Mouse (Mus musculus): ENCODE measurements around the gene Sema4b.

Sema4b gene

DNA sequence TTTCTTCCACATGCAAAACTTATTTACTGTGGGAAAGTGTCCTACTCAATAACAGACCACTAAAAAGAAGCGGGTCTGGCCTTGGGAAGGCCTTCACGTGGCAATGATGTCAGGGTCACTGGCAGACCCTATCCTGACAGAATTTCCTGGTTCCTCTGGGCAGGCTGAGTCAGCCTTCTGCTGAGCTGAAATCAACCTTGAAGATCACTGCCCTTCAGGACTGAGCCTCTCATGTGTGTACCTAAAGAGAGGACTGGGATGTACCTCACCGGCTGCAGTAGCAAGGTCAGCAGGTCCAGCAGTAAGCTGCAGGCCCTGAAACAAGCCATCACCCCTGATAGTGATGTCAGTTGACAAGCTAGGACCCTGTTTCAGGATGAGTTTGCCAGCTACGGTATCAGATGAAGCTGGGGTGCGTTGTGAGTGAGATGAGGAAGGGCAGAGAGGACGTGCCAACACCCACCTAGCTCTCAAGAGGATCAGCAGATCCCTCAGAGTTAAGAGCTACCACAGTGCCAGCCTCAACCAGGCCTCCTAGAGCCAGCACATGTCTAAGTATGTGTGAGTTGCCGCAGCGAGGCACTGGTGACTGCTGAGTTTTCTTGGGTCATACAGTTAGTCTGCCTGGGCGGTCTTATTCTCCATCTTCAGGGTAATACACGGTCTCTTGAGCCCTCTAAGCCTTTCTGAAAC lies 8.5 kb upstream of the Sema4b start:
- DNase-seq = peak in 1 of 2 experiments; percentile 53

DNA sequence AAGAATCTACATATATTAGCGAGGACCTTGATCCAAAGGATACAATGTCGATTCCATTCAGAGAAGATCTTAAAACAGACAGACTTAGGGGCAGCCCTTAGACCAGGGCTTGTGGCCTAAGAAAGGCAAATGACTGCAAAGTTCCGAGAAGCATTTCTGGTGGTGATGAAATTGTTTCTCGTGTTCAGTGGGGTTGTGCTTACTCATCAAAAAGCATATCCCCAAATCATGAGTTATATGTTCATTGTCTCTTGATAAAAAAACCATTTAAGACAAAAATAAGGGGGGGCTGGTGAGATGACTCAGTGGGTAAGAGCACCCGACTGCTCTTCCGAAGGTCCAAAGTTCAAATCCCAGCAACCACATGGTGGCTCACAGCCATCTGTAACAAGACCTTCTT lies 7.3 kb upstream of the Sema4b start:
- DNase-seq = no peak

GRCm38 (mm10) chr7:80179790-80180189 lies 6.9 kb upstream of the Sema4b start:
- DNase-seq = no peak

DNA sequence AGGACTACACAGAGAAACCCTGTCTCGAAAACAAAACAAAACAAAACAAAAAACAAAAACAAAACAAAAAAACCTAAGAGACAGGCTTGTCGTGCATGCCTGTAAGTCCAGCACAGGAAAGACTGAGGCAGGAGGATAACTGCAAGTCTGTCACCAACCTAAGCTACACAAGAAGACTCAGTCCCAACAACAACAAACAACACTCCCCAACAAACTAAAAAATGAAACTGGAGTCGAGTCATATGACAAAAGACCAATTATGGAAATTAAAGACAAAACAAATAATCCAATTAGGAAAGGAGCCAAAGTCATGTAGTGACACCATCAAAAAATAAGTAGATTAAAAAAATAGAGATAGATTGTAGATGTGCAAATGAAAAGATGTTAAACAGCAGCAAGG lies 6.4 kb upstream of the Sema4b start:
- DNase-seq = no peak

DNA sequence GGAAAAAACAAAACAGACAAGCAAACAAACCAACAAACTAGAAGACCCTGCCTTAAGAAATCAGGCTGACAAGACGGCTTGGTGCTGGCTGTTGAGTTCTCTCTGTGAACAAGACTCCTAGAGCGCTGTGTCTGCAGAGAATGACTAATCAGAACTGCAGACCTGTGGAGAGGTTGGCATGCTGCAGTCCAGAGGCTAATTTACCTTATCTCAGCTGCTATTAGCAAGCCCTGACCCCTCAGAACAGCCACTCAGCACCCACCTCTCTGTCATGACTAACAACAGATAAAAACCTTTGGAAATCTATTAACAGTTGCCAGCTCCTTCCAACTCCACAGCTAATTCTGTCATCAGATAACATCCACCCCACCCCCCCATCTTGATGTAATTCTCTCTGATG lies 5.6 kb upstream of the Sema4b start:
- no peak for DNase-seq

DNA sequence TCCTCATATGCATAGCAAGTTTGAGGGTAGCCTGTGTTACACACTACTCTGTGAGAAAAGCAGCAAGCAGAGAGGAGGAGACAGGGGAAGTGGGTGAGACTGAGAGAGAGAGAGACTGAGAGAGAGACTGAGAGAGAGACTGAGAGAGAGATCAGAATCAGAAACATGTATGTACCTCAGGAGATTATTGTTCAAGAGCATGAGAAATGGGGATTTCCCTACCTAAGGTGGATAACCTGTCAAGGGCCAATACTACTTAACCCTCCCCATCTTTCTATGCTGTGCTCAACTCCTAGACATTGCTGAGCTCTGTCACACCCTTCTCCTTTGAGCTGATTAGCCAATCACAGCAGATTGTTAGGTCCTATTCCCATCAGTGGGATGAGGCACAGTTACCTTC lies 4.5 kb upstream of the Sema4b start:
- DNase-seq = no peak

DNA sequence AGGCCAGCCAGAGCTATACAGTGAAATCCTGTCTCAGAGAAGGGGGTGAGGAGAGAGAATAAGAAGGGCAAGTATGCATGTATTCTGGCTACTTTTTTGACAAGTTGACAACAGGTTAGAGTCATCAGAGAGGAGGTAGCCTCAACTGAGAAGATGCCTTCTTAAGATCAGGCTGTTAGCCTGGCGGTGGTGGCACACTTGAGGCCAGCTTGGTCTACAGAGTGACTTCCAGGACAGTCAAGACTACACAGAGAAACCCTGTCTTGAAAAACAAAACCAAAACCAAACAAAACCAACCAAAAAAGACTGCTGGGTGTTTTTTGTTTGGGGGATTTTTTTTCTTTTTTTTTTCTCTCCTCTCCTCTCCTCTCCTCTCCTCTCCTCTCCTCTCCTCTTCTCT lies 3.2 kb upstream of the Sema4b start:
- DNase-seq = no peak

DNA sequence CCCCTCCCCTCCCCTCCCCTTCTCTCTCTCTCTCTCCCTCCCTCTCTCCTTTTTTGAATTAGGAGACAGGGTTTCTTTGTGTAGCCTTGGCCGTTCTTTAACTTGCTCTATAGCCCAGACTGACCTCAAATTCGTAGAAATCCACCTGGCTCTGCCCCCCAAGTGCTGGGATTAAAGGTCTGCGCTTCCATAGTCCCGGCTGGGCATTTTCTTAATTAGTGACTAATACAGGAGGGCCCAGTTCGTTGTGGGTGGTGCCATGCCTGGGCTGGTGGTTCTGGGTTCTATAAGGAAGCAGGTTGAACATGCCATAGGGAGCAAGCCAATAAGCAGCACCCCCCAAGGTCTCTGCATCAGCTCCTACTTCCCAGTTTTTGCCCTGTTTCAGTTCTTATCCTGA lies 2.7 kb upstream of the Sema4b start:
- peak; percentile 44 to 70 for DNase-seq

- no peak for DNase-seq
Measured at GRCm38 (mm10) chr7:80184551-80184950, 2.1 kb upstream of the Sema4b start.

- DNase-seq = peak in 1 of 2 experiments; percentile 30
Measured at GRCm38 (mm10) chr7:80184968-80185367, 1.7 kb upstream of the Sema4b start.

DNA sequence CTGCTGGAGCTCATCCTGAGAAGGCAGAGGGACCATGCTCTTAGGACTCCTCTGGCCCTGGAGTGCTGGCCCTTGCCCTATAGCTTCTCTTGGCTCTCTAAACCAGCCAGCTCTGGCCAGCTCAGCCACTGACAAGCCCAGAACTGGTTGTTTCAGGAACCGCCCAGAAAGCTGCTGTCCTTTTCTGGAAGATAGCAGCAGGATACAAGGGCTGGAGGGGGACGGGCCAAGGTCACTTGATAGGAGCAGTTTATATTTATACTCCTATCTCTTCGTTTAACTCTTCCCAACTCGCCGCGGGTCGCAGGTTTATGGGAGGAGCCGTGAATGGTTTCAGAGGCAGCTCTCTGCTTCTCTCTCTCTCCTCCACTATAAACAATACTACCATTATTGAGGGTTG lies 620 bp upstream of the Sema4b start:
- DNase-seq = peak; percentile 80 to 94

DNA sequence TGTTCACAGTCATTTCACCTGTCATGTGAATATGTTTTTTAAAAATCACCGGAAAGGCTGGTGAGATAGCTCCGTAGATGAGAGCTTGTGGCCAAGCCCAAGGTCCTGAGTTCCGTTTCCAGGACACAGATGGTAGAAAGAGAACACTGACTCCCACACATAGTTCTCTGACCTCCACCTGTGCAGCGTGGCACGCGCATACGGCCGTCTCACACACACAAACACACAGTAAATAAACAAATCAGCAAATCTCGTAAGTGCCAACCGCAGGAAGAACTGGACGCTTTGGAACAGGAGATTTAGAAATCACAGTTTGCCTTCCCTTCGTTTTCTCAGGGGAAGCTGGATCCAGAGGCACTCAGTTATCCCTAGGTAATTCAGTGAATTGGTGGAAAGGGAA lies 860 bp downstream of the Sema4b start:
- no peak for DNase-seq

- no peak for DNase-seq
Measured at GRCm38 (mm10) chr7:80188579-80189125, 2.0 kb downstream of the Sema4b start.

DNA sequence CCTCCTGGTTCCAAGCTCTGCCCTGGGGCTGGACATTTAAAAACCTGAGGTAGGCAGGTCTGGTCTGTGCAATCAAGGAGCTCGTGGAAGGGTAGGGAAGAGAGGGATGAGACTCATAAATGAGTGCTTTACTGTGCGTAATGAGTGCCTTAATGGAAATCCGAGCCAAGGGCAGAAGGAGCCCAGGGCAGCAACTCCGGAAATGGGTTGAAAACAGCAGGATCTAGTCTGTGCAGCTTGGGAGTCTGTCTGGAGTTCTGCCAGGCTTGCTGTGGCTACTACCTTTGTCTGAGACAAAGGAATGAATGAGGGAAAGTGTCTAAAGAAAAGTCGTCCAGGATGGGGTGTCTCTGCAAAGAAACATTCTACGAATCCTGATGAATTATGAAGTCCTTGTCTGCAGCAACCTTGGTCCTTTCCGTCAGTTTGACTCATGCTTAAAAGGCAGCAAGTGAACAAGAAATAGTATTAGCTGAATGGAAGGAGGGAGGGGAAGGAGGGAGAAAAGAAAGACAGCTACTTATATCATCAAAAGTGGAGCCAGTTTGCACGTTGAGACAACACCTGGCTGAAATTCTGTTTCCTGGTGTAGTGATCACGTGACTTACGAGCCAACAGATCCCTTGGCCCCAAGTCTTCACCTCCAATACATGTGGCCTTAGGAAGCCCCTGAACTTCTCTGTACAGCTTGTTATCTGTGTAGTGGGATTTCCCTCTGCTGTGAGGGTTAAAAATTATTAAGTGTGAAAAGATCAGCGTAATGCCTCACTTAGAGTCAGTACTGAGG lies 2.7 kb downstream of the Sema4b start:
- peak in 1 of 2 experiments; percentile 60 for DNase-seq

DNA sequence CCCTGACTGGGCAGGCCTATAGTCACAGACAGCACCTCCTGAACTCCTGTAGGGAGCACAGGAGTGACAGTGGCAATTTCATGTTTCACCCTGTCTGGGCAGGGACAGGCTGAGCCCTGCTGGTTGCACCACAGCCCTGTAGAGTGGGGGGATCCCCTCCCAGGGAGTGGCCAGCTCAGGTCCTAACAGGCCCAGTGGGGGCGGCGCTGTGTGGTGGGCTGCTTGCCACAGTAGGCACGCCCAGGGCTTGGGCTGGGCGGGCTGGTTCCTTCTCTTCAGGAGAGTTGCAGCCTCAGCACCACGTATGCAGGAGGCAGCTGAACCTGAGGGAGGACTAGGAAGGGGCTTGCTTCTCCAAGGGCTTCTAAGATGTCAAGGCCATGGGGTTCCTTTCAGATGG lies 4.8 kb downstream of the Sema4b start:
- DNase-seq = peak; percentile 52 to 85

- DNase-seq = peak; percentile 97 to 98
Measured at GRCm38 (mm10) chr7:80192226-80193061, 5.8 kb downstream of the Sema4b start.

GRCm38 (mm10) chr7:80193941-80194739 lies 7.5 kb downstream of the Sema4b start:
- DNase-seq = no peak

- no peak for DNase-seq
Measured at GRCm38 (mm10) chr7:80195146-80195545, 8.5 kb downstream of the Sema4b start.

DNA sequence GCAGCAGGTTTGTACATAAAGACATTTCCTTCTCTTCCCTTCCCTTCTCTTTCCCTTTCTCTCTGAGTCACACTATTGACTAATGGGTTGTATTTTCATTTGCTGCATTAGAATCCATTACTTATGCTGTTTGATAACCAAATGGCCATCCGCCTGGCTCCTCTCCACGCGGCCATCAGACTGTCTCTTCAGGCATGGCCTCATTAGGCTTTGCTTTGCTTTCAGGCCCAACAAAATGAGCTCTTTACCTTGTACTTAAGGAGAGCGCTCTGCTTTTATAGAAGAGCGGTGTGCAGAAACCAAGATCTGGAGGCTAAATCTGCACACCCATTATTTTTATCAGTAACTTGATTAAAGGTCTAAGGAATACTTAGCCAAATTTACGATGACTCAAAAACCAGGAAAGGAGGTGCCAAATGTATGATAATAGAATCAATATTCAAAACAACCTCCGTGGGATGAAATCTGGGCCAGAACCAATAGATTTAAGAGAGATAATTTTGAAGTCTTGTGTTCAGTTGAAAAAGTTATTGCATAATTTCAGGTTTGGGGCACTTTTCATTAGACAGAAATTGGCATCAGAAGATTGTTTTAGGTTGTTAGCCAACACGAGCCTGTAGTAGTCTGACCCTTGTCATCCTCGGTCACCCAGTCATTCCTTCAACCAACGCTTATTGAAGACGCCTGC lies 9.1 kb downstream of the Sema4b start:
- no peak for DNase-seq

DNA sequence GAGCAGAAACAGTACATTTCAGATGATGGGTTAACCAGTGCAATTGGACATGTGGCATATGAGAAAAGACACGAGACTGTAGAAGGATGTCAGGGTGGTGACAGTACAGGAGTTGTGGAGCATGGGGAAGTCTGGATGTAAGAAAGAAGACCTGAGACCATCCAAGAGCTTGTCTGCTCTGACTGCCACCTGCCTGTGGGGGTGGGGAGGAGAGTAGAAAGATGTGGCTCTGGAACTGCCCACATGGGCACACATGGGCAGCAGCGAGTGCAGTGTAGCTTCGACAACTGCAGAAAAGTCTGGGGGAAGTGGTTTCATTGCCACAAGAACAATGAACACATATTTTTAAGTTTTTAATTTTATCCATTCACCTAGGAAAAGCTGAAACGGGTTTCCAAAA lies 10.7 kb downstream of the Sema4b start:
- no peak for DNase-seq

DNA sequence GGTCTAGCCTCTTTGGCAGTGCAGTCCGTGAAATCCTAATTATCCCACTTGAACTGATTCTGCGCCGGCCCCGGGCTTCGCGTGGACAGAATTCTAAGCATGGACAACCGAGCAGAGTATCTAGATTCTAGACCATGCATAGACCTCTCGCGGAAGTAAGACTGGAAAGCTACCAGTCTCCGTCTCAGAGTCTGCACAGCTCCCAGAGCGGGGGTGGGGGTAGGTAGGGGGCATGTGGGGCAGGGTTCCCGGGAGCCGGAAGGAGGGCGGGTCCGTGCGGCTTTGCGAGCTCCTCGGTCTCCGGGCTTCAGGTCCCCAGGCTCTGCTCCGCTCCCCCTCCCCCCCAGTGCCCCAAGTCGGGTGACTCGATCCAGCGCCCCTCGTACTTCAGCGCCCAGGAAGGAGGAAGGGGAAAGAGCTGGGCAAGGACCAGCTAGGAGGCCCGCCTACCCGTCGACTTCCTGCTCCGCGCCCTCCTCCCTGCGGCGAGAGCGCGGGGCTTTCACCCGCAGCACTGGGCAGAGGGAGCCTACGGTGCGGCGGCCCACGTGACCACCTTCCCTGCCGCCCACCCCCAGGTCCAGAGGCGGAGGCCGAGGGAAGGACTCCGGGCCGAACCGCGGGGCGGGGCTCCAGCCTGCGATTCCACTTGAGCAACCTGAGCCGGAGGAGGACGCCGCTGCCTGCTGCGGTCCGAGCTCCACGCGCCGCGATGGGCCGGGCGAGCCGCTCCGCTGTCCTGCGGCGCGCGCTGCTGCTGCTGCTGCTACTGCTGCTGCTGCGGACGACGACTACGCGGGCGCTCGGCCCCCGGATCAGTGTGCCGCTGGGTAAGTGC lies 11.5 kb downstream of the Sema4b start:
- peak; percentile 83 to 94 for DNase-seq

Measured in kidney, postnatal 25 days (tissue).